In genomic region chr10:63004556-63004955, GRCm38 (mm10) we compare ENCODE assay signal across 25 mouse cellular contexts. TPM values are rescaled to one million over a fixed set of nuclear protein-coding genes. Genes with fewer than 3 reads are reported as not detected.
A peak's percentile ranks its signal among the peaks of the same experiment; 100 is the strongest.
DNase-seq lines count a peak whose midpoint lies in the region; ATAC-seq and TF ChIP-seq lines count a peak whose summit lies in the region.
"Had no signal": no experiment of that assay in that cellular context is flagged by ENCODE, and none has a peak within 500 bp of the region (broad histone marks: within the 10 kb centered on the region; RNA-seq: fewer than 3 reads in every experiment).

No protein-coding gene starts in this region.

- H3K36me3 ChIP-seq in forebrain, embryonic 16.5 days (ENCODE audit: control insufficient read depth, insufficient read depth), result peaks cover 41% of the 10 kb centered on the region
- peaks cover 88% of the 10 kb centered on the region for H3K36me3 ChIP-seq in forebrain, embryonic 12.5 days (replicated peaks)
- H3K36me3 ChIP-seq in heart, embryonic 10.5 days, result peaks cover 93% of the 10 kb centered on the region

- no peaks in the 10 kb centered on the region for H3K9me3 ChIP-seq in forebrain, embryonic 16.5 days (ENCODE audit: control insufficient read depth, low read length)
- H3K9me3 ChIP-seq in forebrain, embryonic 12.5 days, result no peaks in the 10 kb centered on the region
- no peaks in the 10 kb centered on the region for H3K9me3 ChIP-seq in heart, embryonic 10.5 days
- H3K9me3 ChIP-seq: embryonic facial prominence, embryonic 10.5 days; embryonic facial prominence, embryonic 13.5 days; forebrain, embryonic 13.5 days; hindbrain, embryonic 12.5 days; hindbrain, embryonic 15.5 days had no signal

- peak; percentile 86 for DNase-seq in heart, adult 11 months
- no peak for DNase-seq in heart, embryonic 10.5 days (ENCODE audit: low spot score)
- peak; percentile 63 for DNase-seq in layer of hippocampus, adult 2 months (ENCODE audit: low spot score in 2 of 2)
- peak; percentile 24 to 54 for DNase-seq in layer of hippocampus, postnatal 25 days (ENCODE audit: extremely low spot score in 1 of 2, low spot score in 1 of 2)
- no peak for DNase-seq in Muller cell, postnatal 12 days (ENCODE audit: inconsistent ontology term)
- DNase-seq in left cerebral cortex, adult 9 months (ENCODE audit: low spot score in 2 of 2), result no peak
- DNase-seq: adrenal gland, postnatal 10 days; adrenal gland, postnatal 36 days; cerebellum, adult 11 months; cerebellum, adult 8-10 months; cerebellum, postnatal 10 days; cerebellum, postnatal 36 days; embryo, embryonic 11 days; gastrocnemius, postnatal 25 days; heart, adult 2 months had no signal

- no peak for TF ChIP-seq CTCF in layer of hippocampus, adult 2 months (conservative IDR thresholded peaks at IDR 0.05)

- 0 out of 2 replicates have a peak, but pooled peaks have one; percentile 24 for ATAC-seq in forebrain, embryonic 16.5 days
- no peak for ATAC-seq in forebrain, embryonic 12.5 days (ENCODE audit: low FRiP score)
- ATAC-seq: forebrain, embryonic 13.5 days; Patski had no signal

- no peaks in the 10 kb centered on the region for H3K27me3 ChIP-seq in forebrain, embryonic 16.5 days (replicated peaks; ENCODE audit: control insufficient read depth, insufficient read depth, low read length)
- no peaks in the 10 kb centered on the region for H3K27me3 ChIP-seq in forebrain, embryonic 12.5 days
- H3K27me3 ChIP-seq in heart, embryonic 10.5 days (ENCODE audit: insufficient read depth, poor library complexity, severe bottlenecking), result no peaks in the 10 kb centered on the region
- H3K27me3 ChIP-seq: embryonic facial prominence, embryonic 13.5 days; forebrain, embryonic 13.5 days; hindbrain, embryonic 12.5 days; hindbrain, embryonic 15.5 days; Patski had no signal

- no peaks in the 10 kb centered on the region for H3K4me1 ChIP-seq in forebrain, embryonic 16.5 days (replicated peaks; ENCODE audit: control insufficient read depth, insufficient read depth, low read length)
- H3K4me1 ChIP-seq in forebrain, embryonic 12.5 days, result no peaks in the 10 kb centered on the region
- H3K4me1 ChIP-seq in heart, embryonic 10.5 days, result no peaks in the 10 kb centered on the region
- H3K4me1 ChIP-seq: embryonic facial prominence, embryonic 10.5 days; embryonic facial prominence, embryonic 13.5 days; forebrain, embryonic 13.5 days; hindbrain, embryonic 12.5 days; hindbrain, embryonic 15.5 days had no signal

- no peak overlapping the region; the same call in 1 of the 2 replicates for H3K27ac ChIP-seq in forebrain, embryonic 16.5 days (ENCODE audit: low read length)
- no peak overlapping the region for H3K27ac ChIP-seq in forebrain, embryonic 12.5 days
- H3K27ac ChIP-seq in heart, embryonic 10.5 days, result no peak overlapping the region
- no peak overlapping the region; the same call in 1 of the 2 replicates for H3K27ac ChIP-seq in layer of hippocampus, adult 2 months
- H3K27ac ChIP-seq: embryonic facial prominence, embryonic 10.5 days; embryonic facial prominence, embryonic 13.5 days; forebrain, embryonic 13.5 days; heart, adult 2 months; hindbrain, embryonic 12.5 days; hindbrain, embryonic 15.5 days had no signal

- no peak overlapping the region for H3K9ac ChIP-seq in forebrain, embryonic 16.5 days (replicated peaks; ENCODE audit: low read depth, low read length)
- H3K9ac ChIP-seq in forebrain, embryonic 12.5 days, result no peak overlapping the region
- H3K9ac ChIP-seq: embryonic facial prominence, embryonic 13.5 days; forebrain, embryonic 13.5 days; hindbrain, embryonic 12.5 days; hindbrain, embryonic 15.5 days had no signal

- H3K4me2 ChIP-seq in forebrain, embryonic 16.5 days (ENCODE audit: low read length), result no peak overlapping the region
- no peak overlapping the region for H3K4me2 ChIP-seq in forebrain, embryonic 12.5 days
- H3K4me2 ChIP-seq: embryonic facial prominence, embryonic 13.5 days; forebrain, embryonic 13.5 days; heart, embryonic 11.5 days; hindbrain, embryonic 12.5 days; hindbrain, embryonic 15.5 days had no signal

- no peak overlapping the region for H3K4me3 ChIP-seq in forebrain, embryonic 16.5 days (replicated peaks; ENCODE audit: low read length)
- H3K4me3 ChIP-seq in forebrain, embryonic 12.5 days (replicated peaks), result no peak overlapping the region
- no peak overlapping the region for H3K4me3 ChIP-seq in heart, embryonic 10.5 days
- H3K4me3 ChIP-seq in layer of hippocampus, adult 2 months, result no peak overlapping the region
- H3K4me3 ChIP-seq: embryonic facial prominence, embryonic 10.5 days; embryonic facial prominence, embryonic 13.5 days; erythroblast, embryonic 14.5 days; forebrain, embryonic 13.5 days; heart, adult 2 months; hindbrain, embryonic 12.5 days; hindbrain, embryonic 15.5 days had no signal

- 81% methylated on average over 9 of the region's 9 CpGs for WGBS in forebrain, embryonic 16.5 days
- 92% methylated on average over 9 of the region's 9 CpGs for WGBS in forebrain, embryonic 12.5 days
- 88% methylated on average over 9 of the region's 9 CpGs for WGBS in heart, embryonic 10.5 days

RNA-seq across cellular contexts. Expression of gene Hnrnph3, which starts 19.5 kb away (rescaled TPM):
- 196 and 205 TPM in 2 replicates for polyA plus RNA-seq in forebrain, embryonic 16.5 days (2015; fragmentation: Nextera tagmentation; extraction: Ambion mirVana)
- 260 and 265 TPM in 2 replicates for polyA plus RNA-seq in forebrain, embryonic 12.5 days (2016; fragmentation: Nextera tagmentation; extraction: Ambion mirVana)
- 83.7 and 115 TPM in 2 replicates for polyA plus RNA-seq in heart, embryonic 10.5 days (2016; fragmentation: Nextera tagmentation; extraction: Ambion mirVana)
- total RNA-seq in layer of hippocampus, adult 2 months (2021), result 10 to 100 TPM; 51.1 to 65.3 TPM
- 10 to 100 TPM; 40.8 to 53.7 TPM for total RNA-seq in layer of hippocampus, postnatal 25 days (2021)

RNA-seq across cellular contexts. Expression of gene Pbld2, which starts 19.6 kb away (rescaled TPM):
- 1.3 and 1.7 TPM in 2 replicates for polyA plus RNA-seq in forebrain, embryonic 16.5 days (2015; fragmentation: Nextera tagmentation; extraction: Ambion mirVana)
- polyA plus RNA-seq in forebrain, embryonic 12.5 days (2016; fragmentation: Nextera tagmentation; extraction: Ambion mirVana), result 0.96 and 1.1 TPM in 2 replicates
- 0.27 and 0.77 TPM in 2 replicates for polyA plus RNA-seq in heart, embryonic 10.5 days (2016; fragmentation: Nextera tagmentation; extraction: Ambion mirVana)
- 1 to 10 TPM; 1.6 to 2.2 TPM for total RNA-seq in layer of hippocampus, adult 2 months (2021)
- 1 to 10 TPM; 1.3 to 1.6 TPM for total RNA-seq in layer of hippocampus, postnatal 25 days (2021)
- polyA plus RNA-seq: erythroblast, embryonic 14.5 days had no signal

RNA-seq across cellular contexts. Expression of gene Rufy2, which starts 24.5 kb away (rescaled TPM):
- 60.5 and 73.0 TPM in 2 replicates for polyA plus RNA-seq in forebrain, embryonic 16.5 days (2015; fragmentation: Nextera tagmentation; extraction: Ambion mirVana)
- polyA plus RNA-seq in forebrain, embryonic 12.5 days (2016; fragmentation: Nextera tagmentation; extraction: Ambion mirVana), result 34.9 and 39.5 TPM in 2 replicates
- 14.6 and 17.7 TPM in 2 replicates for polyA plus RNA-seq in heart, embryonic 10.5 days (2016; fragmentation: Nextera tagmentation; extraction: Ambion mirVana)
- 10 to 100 TPM; 83.2 to 90.5 TPM for total RNA-seq in layer of hippocampus, adult 2 months (2021)
- total RNA-seq in layer of hippocampus, postnatal 25 days (2021), result 10 to 100 TPM; 67.3 to 73.5 TPM
- polyA plus RNA-seq: erythroblast, embryonic 14.5 days had no signal

RNA-seq across cellular contexts. Expression of gene Pbld1, which starts 55.4 kb away (rescaled TPM):
- 0.62 and 0.99 TPM in 2 replicates for polyA plus RNA-seq in forebrain, embryonic 16.5 days (2015; fragmentation: Nextera tagmentation; extraction: Ambion mirVana)
- polyA plus RNA-seq in forebrain, embryonic 12.5 days (2016; fragmentation: Nextera tagmentation; extraction: Ambion mirVana), result 1.1 and 1.2 TPM in 2 replicates
- 0.42 and 1.7 TPM in 2 replicates for polyA plus RNA-seq in heart, embryonic 10.5 days (2016; fragmentation: Nextera tagmentation; extraction: Ambion mirVana)
- total RNA-seq in layer of hippocampus, adult 2 months (2021), result under 1 TPM; 0.15 to 0.82 TPM
- under 1 TPM; 0.30 to 0.31 TPM for total RNA-seq in layer of hippocampus, postnatal 25 days (2021)
- polyA plus RNA-seq: erythroblast, embryonic 14.5 days had no signal

RNA-seq across cellular contexts. Expression of gene Dna2, which starts 57.7 kb away (rescaled TPM):
- 6.6 and 8.8 TPM in 2 replicates for polyA plus RNA-seq in forebrain, embryonic 16.5 days (2015; fragmentation: Nextera tagmentation; extraction: Ambion mirVana)
- polyA plus RNA-seq in forebrain, embryonic 12.5 days (2016; fragmentation: Nextera tagmentation; extraction: Ambion mirVana), result 24.1 and 25.6 TPM in 2 replicates
- polyA plus RNA-seq in heart, embryonic 10.5 days (2016; fragmentation: Nextera tagmentation; extraction: Ambion mirVana), result 31.7 and 32.7 TPM in 2 replicates
- total RNA-seq in layer of hippocampus, adult 2 months (2021), result 1 to 10 TPM in 1 of 2 experiments, under 1 TPM in 1; 0.97 to 1.1 TPM
- total RNA-seq in layer of hippocampus, postnatal 25 days (2021), result 1 to 10 TPM; 2.1 to 2.2 TPM

Comparison
In these comparisons a context has a peak if more than half of its experiments do, and no peak if none do; other contexts are left out.
1. DNase-seq: peak in heart, adult 11 months (single experiment), layer of hippocampus, adult 2 months (2 of 2) and layer of hippocampus, postnatal 25 days (2 of 2); none in heart, embryonic 10.5 days (single experiment), Muller cell, postnatal 12 days (single experiment) and left cerebral cortex, adult 9 months (0 of 2).